Mouse (Mus musculus) activated CD4-positive, CD25-positive, alpha-beta regulatory T cell (primary cell): ENCODE results near the gene Crlf3. TPM values are rescaled to one million over a fixed set of nuclear protein-coding genes. Genes with fewer than 3 reads are reported as not detected.

Source experiments
- polyA plus RNA-seq, 2 experiments: library from polyadenylated mRNA; unstranded; fragments of 100-300 nt; shearing (Covaris generic); gene quantifications; one replicate each; pipeline ENCODE4 v1.2.1; 2017

The Crlf3 gene
- polyA plus RNA-seq, result 100 to 1,000 TPM; 319 to 360 TPM

DNA sequence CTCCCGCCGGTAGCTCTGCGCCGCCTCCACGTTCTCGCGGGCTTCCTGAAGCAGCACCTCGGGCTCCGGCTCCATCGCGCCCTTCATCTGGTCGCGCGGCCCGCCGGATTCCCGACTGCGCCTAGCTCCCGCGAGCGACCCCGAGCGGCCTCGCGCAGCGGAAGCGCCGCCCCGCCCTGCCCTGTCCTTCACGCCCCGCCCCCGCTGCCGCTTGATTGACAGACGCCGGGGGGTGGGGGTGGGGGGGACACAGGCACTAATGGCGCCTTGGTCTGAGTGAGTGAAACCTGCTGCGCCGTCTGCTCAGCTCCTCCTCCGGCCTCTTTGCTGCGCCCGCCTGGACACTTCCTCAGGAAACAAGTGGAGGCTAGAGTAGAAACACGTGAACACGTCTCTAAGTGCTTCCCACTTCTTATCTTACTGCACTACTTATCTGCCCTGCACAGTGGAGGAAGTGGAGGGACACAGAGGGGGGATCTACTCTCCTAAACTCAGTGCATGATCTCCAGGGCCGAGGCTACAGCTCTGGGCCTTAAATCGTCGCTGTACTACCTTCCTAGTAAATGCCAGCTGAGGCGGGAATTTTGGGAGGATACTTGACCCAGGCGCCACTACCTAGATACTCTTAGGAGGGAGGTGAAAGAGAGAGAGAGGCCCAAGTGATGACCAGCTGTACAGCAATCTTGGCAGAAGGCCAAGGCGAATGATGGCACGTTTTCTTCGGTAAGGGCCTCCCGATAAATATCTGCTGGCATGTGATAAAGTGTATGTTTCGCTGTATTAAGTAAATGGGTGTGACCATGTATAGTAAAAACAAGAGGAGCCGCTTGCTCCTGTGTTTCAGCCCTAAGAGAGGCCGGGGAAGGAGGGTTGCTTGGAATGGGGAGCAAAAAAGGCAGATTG is at the start of gene Crlf3:
Gene Crlf3 (minus strand): TSS at position 166 of the 903 bp plus-strand sequence.

DNA sequence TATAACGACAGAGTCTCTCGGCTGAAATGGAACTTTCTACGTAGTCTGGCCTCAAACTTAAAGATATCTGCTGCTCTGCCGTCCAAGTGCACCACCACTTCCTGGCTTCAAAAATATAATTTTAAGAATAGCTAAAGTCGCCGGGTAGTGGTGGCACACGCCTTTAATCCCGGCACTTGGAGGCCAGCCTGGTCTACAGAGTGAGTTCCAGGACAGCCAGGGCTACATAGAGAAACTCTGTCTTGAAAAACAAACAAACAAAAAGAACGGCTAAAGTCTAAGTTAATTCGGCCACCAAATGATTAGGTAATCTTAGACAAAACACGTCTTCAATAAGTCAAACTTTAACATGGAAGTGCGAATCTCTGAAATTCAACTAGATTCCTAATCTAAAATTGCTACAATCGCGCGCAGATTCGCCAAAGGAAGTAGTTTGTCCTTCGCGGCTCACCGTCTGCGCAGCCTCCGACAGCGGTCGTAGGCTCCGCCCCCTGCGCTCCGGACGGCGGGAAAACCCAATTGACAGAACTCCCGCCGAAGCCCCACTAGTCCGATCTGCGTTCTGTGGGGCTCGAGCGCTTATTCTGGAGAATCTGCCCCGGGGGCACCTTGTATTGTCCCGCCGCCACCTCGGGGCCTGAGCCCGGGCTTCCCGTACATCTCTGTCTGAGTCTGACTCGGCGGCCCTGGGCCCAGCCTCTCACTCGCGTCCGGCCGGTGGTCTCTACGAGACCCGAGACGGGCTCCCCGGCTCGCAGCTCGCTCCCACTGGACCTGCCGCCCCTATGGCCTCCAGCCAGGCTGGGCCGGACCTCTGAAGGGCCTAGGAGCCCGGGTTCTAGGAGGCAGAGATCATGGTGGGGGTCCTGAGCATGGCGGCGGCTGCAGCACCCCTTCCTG is 8.4 kb upstream of the Crlf3 start, which contains the start of gene Atad5:
Gene Atad5 (plus strand): TSS at position 484 of the 900 bp plus-strand sequence.

Other genes with a start within 250 kb of the Crlf3 start
- gene Utp6, start 118.6 kb downstream of the Crlf3 start, polyA plus RNA-seq, result 10 to 100 TPM; 44.6 to 48.8 TPM
- 10 to 100 TPM; 55.4 to 69.1 TPM for gene Suz12, start 87.9 kb downstream of the Crlf3 start, polyA plus RNA-seq
- 1 to 10 TPM; 7.4 to 7.5 TPM for gene Atad5, start 8.4 kb upstream of the Crlf3 start, polyA plus RNA-seq
- gene Tefm, start 61.2 kb upstream of the Crlf3 start, polyA plus RNA-seq, result 10 to 100 TPM; 15.4 to 23.8 TPM
- gene Adap2, start 73.1 kb upstream of the Crlf3 start, polyA plus RNA-seq, result 1 to 10 TPM in 1 of 2 experiments, under 1 TPM in 1; 0.97 to 1.8 TPM
- 10 to 100 TPM in 1 of 2 experiments, 1 to 10 TPM in 1; 8.6 to 11.3 TPM for gene Rnf135, start 102.9 kb upstream of the Crlf3 start, polyA plus RNA-seq
- gene Rhot1, start 128.0 kb upstream of the Crlf3 start, polyA plus RNA-seq, result 10 to 100 TPM; 42.1 to 43.6 TPM
- 1 to 10 TPM in 1 of 2 experiments, under 1 TPM in 1; 0.87 to 1.7 TPM for gene Rhbdl3, start 219.9 kb upstream of the Crlf3 start, polyA plus RNA-seq